Mouse (Mus musculus) intestine, embryonic 16.5 days (tissue): ENCODE measurements around the gene Ttc30a1. TPM values are rescaled to one million over a fixed set of nuclear protein-coding genes. Genes with fewer than 3 reads are reported as not detected.
"Not testable (repeated sequence)": the region's sequence is repeated elsewhere in the genome, so short reads cannot be mapped to it uniquely, and the experiment has no call there.

ENCODE experiments used
- ATAC-seq: fragments of 200-750 bp; cut with Nextera tagmentation; 2 replicates; pipeline ENCODE4 v1.8.0; 2017; ENCODE audit warnings: moderate TSS enrichment, moderate library complexity
- H3K27ac ChIP-seq: fragments of 300-500 bp; sonication (generic); 2 replicates; pipeline ENCODE4 v1.5.1; 2014; ENCODE audit warnings: mild to moderate bottlenecking, low read length
- H3K27me3 ChIP-seq: fragments of 300-500 bp; sonication (generic); replicated peaks from 2 replicates; pipeline ENCODE4 v1.6.1; 2014; ENCODE audit warnings: low read length, control low read depth, mixed read lengths; ENCODE audit not compliant: control insufficient read depth, insufficient read depth
- H3K36me3 ChIP-seq: fragments of 300-500 bp; sonication (generic); 2 replicates; pipeline ENCODE4 v1.6.1; 2014; ENCODE audit warnings: low read length, control low read depth; ENCODE audit not compliant: control insufficient read depth, insufficient read depth
- H3K4me1 ChIP-seq: fragments of 300-500 bp; sonication (generic); 2 replicates; pipeline ENCODE4 v1.6.1; 2014; ENCODE audit warnings: low read length, control low read depth, mixed read lengths; ENCODE audit not compliant: control insufficient read depth, insufficient read depth
- H3K4me2 ChIP-seq: fragments of 300-500 bp; sonication (generic); 2 replicates; pipeline ENCODE4 v1.6.1; 2014; ENCODE audit warnings: low read depth, low read length, control low read depth
- H3K4me3 ChIP-seq: fragments of 300-500 bp; sonication (generic); 2 replicates; pipeline ENCODE4 v1.5.1; 2014; ENCODE audit warnings: mild to moderate bottlenecking, low read length
- H3K9ac ChIP-seq: fragments of 300-500 bp; sonication (generic); 2 replicates; pipeline ENCODE4 v1.6.1; 2014; ENCODE audit warnings: low read depth, low read length
- H3K9me3 ChIP-seq: fragments of 300-500 bp; sonication (generic); 2 replicates; pipeline ENCODE4 v1.6.1; 2016; ENCODE audit warnings: low read length, control low read depth; ENCODE audit not compliant: control insufficient read depth
- WGBS: fragments of 180-500 bp; shearing (Covaris S2); extraction: QIAGEN DNeasy Blood & Tissue Kit; methylation state at CpG from one replicate; pipeline ENCODE4 v1.1.7; 2014; 5-methylcytosine and 5-hydroxymethylcytosine counted together
- polyA plus RNA-seq: library from polyadenylated mRNA; unstranded; fragments of >200 nt; fragmentation: Nextera tagmentation; extraction: Ambion mirVana; gene quantifications from 2 replicates; pipeline ENCODE4 v1.2.1, GENCODE M21; 2015

Gene Ttc30a1
- polyA plus RNA-seq, 1 experiment from 2014 or later = 5.2 TPM

DNA sequence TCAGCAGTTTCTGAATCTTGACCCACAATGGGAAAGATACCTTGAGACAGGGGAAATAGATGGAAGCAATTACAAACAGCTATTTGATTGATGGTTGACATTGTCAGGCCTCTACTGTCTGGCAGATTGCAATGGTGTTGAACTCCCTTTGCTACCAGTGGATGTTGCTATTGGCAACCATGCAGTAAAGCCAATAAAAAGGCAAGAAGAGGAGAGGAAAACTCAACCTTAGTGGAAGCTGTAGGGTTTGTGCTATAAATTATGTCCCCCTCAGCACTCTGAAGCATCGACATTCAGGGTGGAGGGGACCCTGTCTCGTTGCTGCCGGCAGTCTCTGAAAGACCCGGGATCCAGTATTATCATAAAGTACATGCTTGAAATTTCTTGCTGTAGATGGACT is 6.6 kb upstream of the Ttc30a1 start:
- Histone ChIP-seq H3K4me1 (peaks cover 10% of the 10 kb centered on the region; the same call in 1 of the 2 replicates), H3K9ac (no peak overlapping the region), H3K9me3 (no peaks in the 10 kb centered on the region), H3K4me2 (no peak overlapping the region), H3K27me3 (no peaks in the 10 kb centered on the region), H3K36me3 (no peaks in the 10 kb centered on the region), H3K4me3 (no peak overlapping the region), H3K27ac (no peak overlapping the region)
- WGBS = 20% methylated on average over 4 of the region's 4 CpGs
- no peak for ATAC-seq

DNA sequence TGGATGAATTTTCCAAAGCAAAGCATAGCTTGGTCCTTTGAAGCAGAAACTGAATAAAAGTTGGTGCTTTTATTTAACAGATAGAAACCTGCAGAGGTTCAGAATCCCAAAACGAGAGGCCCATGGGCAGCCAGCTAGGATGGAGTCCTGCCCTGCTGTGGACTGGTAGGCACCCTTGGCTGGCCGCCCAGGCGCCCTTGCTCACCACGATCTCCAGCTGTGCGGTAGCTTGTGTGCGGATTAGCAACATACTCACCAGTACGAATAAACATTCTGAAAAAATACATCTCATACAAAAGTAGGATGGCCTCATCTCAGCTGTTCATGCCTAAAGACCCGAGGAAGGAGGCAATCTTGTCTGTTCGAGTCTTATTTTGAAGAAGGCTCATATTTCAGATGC is 6.0 kb upstream of the Ttc30a1 start:
- Histone ChIP-seq H3K27me3 (no peaks in the 10 kb centered on the region), H3K9me3 (0 out of 2 replicates have a peak, but pooled peaks cover under 1% of the 10 kb centered on the region), H3K4me3 (no peak overlapping the region), H3K9ac (no peak overlapping the region), H3K4me1 (peaks cover 10% of the 10 kb centered on the region; the same call in 1 of the 2 replicates), H3K27ac (no peak overlapping the region; the same call in 1 of the 2 replicates), H3K36me3 (no peaks in the 10 kb centered on the region), H3K4me2 (no peak overlapping the region)
- 58% methylated on average over 9 of the region's 9 CpGs for WGBS
- ATAC-seq = no peak

- Histone ChIP-seq H3K4me2 (no peak overlapping the region), H3K4me1 (0 out of 2 replicates have a peak, but pooled peaks cover 2% of the 10 kb centered on the region), H3K4me3 (no peak overlapping the region), H3K27me3 (no peaks in the 10 kb centered on the region), H3K36me3 (no peaks in the 10 kb centered on the region), H3K27ac (no peak overlapping the region), H3K9me3 (0 out of 2 replicates have a peak, but pooled peaks cover 5% of the 10 kb centered on the region), H3K9ac (no peak overlapping the region)
- WGBS = 2% methylated on average over 2 of the region's 2 CpGs
- ATAC-seq = peak; percentile 63
Measured at GRCm38 (mm10) chr2:75985124-75985523, 3.4 kb upstream of the Ttc30a1 start.

- 75% methylated on average over 3 of the region's 3 CpGs for WGBS
- no peaks in the 10 kb centered on the region for H3K36me3 ChIP-seq
- ATAC-seq = no peak
- H3K27ac ChIP-seq = no peak overlapping the region
- 0 out of 2 replicates have a peak, but pooled peaks cover 2% of the 10 kb centered on the region for H3K4me1 ChIP-seq
- no peak overlapping the region for H3K4me3 ChIP-seq
- H3K27me3 ChIP-seq = no peaks in the 10 kb centered on the region
- no peak overlapping the region for H3K4me2 ChIP-seq
- no peak overlapping the region for H3K9ac ChIP-seq
- 0 out of 2 replicates have a peak, but pooled peaks cover 5% of the 10 kb centered on the region for H3K9me3 ChIP-seq
Measured at GRCm38 (mm10) chr2:75983847-75984246, 2.1 kb upstream of the Ttc30a1 start.

DNA sequence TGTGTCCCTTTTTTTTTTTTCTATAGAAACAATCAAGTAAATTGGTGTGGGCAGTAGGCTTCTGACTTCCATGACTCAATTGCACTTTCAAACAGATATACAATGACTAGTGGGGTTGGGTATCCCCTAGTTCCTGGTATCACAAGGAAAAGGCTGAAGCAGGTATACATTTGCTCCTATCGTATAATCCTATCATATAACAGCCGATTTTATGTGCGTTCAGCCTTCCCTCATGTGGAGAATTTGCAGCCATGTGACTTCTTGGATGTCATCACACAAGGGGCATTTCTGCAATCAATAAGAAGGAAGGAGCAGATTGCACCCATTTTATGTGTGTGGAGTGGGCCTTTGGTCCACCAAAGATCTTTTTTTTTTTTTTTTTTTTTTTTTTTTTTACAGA is 1.3 kb upstream of the Ttc30a1 start:
- 95% methylated on average over 3 of the region's 3 CpGs for WGBS

DNA sequence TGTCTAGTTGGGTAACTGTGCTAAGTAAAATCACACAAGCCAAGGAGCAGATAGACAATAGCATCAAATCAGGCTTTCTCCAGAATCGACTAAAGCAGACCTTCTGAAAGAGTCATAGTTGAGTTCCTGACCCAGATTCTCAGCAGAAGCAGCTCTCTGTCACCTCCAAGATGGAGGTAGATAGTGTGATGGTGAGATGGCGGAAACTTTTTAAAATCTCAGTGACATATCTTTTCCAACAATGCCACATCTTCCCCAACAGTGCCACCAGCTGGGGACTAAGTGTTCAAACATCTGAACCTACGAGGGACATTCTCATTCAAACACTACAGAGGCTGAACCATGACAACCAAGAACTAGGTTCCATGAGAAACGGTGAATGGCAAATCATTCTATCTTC is 859 bp upstream of the Ttc30a1 start:
- 0 out of 2 replicates have a peak, but pooled peaks cover 5% of the 10 kb centered on the region for H3K9me3 ChIP-seq
- no peak overlapping the region for H3K27ac ChIP-seq
- H3K27me3 ChIP-seq = no peaks in the 10 kb centered on the region
- H3K36me3 ChIP-seq = no peaks in the 10 kb centered on the region
- H3K4me3 ChIP-seq = no peak overlapping the region
- ATAC-seq = no peak
- 0 out of 2 replicates have a peak, but pooled peaks cover 2% of the 10 kb centered on the region for H3K4me1 ChIP-seq
- 96% methylated on average over 4 of the region's 4 CpGs for WGBS
- H3K4me2 ChIP-seq = no peak overlapping the region
- H3K9ac ChIP-seq = no peak overlapping the region

More for the DNA sequence above, 1.3 kb upstream of the Ttc30a1 start:
- Histone ChIP-seq H3K4me1 (0 out of 2 replicates have a peak, but pooled peaks cover 2% of the 10 kb centered on the region), H3K36me3 (no peaks in the 10 kb centered on the region), H3K27me3 (no peaks in the 10 kb centered on the region), H3K9ac (no peak overlapping the region), H3K4me3 (no peak overlapping the region), H3K4me2 (no peak overlapping the region), H3K9me3 (0 out of 2 replicates have a peak, but pooled peaks cover 5% of the 10 kb centered on the region), H3K27ac (no peak overlapping the region)
- no peak for ATAC-seq

GRCm38 (mm10) chr2:75980933-75981439 is 781 bp downstream of the Ttc30a1 start:
- H3K4me3 ChIP-seq = peak overlapping the region; percentile 57
- 93% methylated on average over 13 of the region's 13 CpGs for WGBS
- H3K36me3 ChIP-seq, H3K9me3 ChIP-seq, ATAC-seq, H3K27ac ChIP-seq, H3K4me1 ChIP-seq, H3K27me3 ChIP-seq, H3K9ac ChIP-seq: not testable (repeated sequence)
- H3K4me2 ChIP-seq = peak overlapping the region; percentile 64

DNA sequence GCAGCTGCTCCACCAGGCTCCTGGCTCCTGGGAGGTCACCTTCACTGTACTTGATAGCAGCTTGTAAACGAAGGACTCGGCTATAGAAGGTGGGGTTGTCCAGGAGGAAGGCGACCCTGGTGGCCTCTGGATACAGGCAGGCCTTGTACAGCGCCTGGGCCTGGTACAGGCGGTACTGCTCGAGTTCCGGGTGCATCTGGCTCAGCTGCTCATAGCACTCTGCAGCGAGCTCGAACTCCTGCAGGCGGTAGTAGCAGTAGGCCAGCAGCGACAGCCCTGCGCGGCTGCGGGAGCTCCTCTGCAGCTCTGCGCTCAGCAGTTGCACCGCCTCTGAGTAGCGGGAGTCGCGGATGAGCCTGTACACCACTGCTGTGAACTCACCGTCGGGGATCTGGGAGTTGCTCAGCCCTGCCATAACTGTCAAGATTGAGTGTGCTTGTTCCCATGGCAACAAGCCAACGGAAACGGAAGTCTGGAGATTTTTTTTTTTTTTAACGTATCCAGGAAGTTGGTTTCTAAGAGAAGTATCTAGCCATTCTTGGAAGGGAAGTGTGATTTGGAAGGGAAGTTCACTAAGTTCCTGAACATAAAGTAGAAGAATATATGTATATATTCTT is 3.9 kb downstream of the Ttc30a1 start, which contains the start of gene Ttc30a2:
Gene Ttc30a2 (minus strand): TSS at position 419 of the 617 bp plus-strand sequence.
- H3K4me1 ChIP-seq, H3K9me3 ChIP-seq, H3K27me3 ChIP-seq, H3K4me2 ChIP-seq, ATAC-seq, H3K36me3 ChIP-seq, H3K27ac ChIP-seq, H3K4me3 ChIP-seq, H3K9ac ChIP-seq: not testable (repeated sequence)
- WGBS = 27% methylated on average over 20 of the region's 24 CpGs

DNA sequence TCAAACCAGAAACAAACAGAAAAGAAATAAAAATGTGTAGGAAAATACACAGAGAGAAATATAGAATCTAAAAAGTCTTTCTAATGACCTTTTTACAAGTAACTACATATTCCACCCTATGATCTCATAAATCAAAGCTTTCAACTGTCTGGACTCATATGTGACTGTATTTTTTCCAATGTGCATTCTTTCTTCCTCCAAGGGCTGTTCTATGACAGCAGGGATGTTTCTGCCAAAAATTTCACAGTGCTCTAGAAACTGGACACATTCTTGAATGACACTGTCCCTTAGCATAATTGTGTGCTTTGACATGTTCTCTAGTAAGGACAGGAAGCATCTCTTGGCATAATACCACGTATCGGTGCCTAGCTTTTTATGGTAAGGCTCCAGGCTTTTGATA is 5.7 kb downstream of the Ttc30a1 start:
- ATAC-seq = not testable (repeated sequence)
- WGBS = 82% methylated on average over 2 of the region's 2 CpGs

More for the DNA sequence above, 5.7 kb downstream of the Ttc30a1 start:
- not testable (repeated sequence) for H3K4me2 ChIP-seq, H3K36me3 ChIP-seq, H3K27ac ChIP-seq, H3K4me1 ChIP-seq, H3K4me3 ChIP-seq, H3K27me3 ChIP-seq, H3K9me3 ChIP-seq, H3K9ac ChIP-seq
